Mouse (Mus musculus): ENCODE results near the gene Myh10. TPM values are rescaled to one million over a fixed set of nuclear protein-coding genes. Genes with fewer than 3 reads are reported as not detected.

The Myh10 gene
- polyA plus RNA-seq, 1 experiment from 2014 or later, result 8.0 TPM

GRCm38 (mm10) chr11:68761155-68761554 lies 69.8 kb downstream of the Myh10 start:
- TF ChIP-seq CTCF (IDR thresholded peaks at IDR 0.05; ENCODE audit: low read depth) (no peak), EP300 (IDR thresholded peaks at IDR 0.05; ENCODE audit: low read depth) (no peak)
- 83% methylated on average over 4 of the region's 4 CpGs for WGBS (ENCODE audit: insufficient replicate concordance)
- no peaks in the 10 kb centered on the region for H3K4me1 ChIP-seq (ENCODE audit: insufficient read depth)
- no peak overlapping the region for H3K4me2 ChIP-seq (ENCODE audit: low read depth, low read length)
- DNase-seq, result no peak
- no peaks in the 10 kb centered on the region for H3K9me3 ChIP-seq (ENCODE audit: low read length)
- no peak overlapping the region for H3K27ac ChIP-seq (ENCODE audit: low read depth)
- H3K9ac ChIP-seq (replicated peaks), result no peak overlapping the region
- H3K27me3 ChIP-seq (ENCODE audit: insufficient read depth, low read length), result no peaks in the 10 kb centered on the region
- no peak overlapping the region for H3K4me3 ChIP-seq (ENCODE audit: low read depth, low read length)
- no peak for ATAC-seq
- H3K36me3 ChIP-seq (replicated peaks; ENCODE audit: insufficient read depth, low read length), result peaks cover 16% of the 10 kb centered on the region; the same call in 1 of the 2 replicates

DNA sequence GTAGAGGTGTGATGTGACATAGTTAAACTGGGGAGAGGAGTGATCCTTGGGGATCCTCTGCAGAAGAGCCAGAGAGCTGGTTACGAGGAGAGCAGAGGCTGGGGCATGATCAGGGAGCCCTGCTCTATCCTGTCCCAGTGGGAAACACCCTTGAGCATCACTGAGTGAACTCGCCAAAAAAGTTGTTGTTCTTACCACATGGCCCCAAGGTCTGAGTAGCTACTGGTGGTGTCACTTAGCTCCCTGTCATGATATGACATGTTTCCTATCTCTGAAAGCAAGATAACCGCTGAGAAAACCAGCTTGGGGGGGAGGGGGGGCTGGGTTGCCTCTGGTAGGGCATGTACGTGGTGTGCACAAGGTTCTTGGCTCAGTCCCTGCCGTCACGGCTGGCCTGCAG lies 70.3 kb downstream of the Myh10 start:
- H3K9me3 ChIP-seq (ENCODE audit: low read length), result no peaks in the 10 kb centered on the region
- no peaks in the 10 kb centered on the region for H3K27me3 ChIP-seq (ENCODE audit: insufficient read depth, low read length)
- no peak overlapping the region for H3K9ac ChIP-seq (replicated peaks)
- TF ChIP-seq EP300 (IDR thresholded peaks at IDR 0.05; ENCODE audit: low read depth) (no peak), CTCF (IDR thresholded peaks at IDR 0.05; ENCODE audit: low read depth) (no peak)
- no peak overlapping the region for H3K4me3 ChIP-seq (ENCODE audit: low read depth, low read length)
- no peaks in the 10 kb centered on the region for H3K4me1 ChIP-seq (ENCODE audit: insufficient read depth)
- peaks cover 16% of the 10 kb centered on the region; the same call in 1 of the 2 replicates for H3K36me3 ChIP-seq (replicated peaks; ENCODE audit: insufficient read depth, low read length)
- ATAC-seq (no peak), DNase-seq (no peak)
- H3K27ac ChIP-seq (ENCODE audit: low read depth), result no peak overlapping the region
- H3K4me2 ChIP-seq (ENCODE audit: low read depth, low read length), result no peak overlapping the region
- 60% methylated on average over 6 of the region's 6 CpGs for WGBS (ENCODE audit: insufficient replicate concordance)

DNA sequence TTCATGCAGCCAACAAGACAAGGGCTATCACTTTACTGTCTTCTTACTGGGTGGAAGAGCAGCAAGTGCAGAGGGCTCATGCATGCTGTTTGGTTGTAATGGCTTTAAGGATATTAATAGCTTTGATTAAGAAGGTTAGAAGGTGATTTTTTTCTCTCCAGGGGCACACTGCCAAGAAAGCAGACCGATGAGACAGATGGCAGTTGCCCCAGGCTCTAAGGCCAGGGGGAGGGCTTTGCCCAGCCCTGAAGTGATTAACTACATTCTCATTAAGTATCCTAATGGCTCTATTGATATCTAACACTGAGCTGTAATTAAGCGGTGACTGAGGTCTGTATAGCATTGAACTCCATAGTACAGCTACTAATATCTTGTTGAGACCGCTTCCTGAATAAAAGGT lies 73.3 kb downstream of the Myh10 start:
- TF ChIP-seq CTCF (IDR thresholded peaks at IDR 0.05; ENCODE audit: low read depth) (no peak), EP300 (IDR thresholded peaks at IDR 0.05; ENCODE audit: low read depth) (no peak)
- H3K36me3 ChIP-seq (replicated peaks; ENCODE audit: insufficient read depth, low read length), result peaks cover 31% of the 10 kb centered on the region; the same call in 1 of the 2 replicates

DNA sequence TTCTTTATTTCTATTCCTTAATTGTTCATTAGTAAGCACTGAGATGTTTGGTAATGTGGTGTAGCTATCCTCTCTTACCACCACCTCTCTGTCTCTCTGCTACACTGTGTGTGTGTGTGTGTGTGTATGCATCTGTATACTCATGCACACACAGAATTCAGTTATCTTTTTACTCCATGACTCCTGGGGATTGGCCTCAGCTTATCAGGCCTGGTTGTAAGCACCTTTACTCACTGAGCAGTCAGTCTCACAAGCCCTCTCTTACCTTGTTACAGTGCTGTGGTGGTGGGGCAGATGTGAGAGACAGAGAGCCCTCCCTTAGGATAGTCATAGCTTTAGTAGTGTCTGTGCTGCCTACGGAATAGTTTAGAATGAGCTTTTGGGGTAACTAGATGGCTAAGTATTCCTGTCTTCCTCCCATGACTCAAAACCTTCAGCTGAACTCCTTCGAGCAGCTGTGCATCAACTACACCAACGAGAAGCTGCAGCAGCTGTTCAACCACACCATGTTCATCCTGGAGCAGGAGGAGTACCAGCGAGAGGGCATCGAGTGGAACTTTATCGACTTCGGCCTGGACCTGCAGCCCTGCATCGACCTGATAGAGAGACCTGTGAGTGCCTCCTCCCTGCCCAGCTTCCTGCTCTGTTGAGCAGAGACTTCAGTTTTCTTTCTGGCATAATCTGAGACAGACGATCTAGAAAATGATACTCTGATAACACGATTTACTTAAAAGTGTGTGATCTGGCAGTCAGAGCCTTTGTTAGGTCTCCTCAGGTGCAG lies 76.6 kb downstream of the Myh10 start:
- no peaks in the 10 kb centered on the region for H3K9me3 ChIP-seq (ENCODE audit: low read length)
- no peak for TF ChIP-seq CTCF (IDR thresholded peaks at IDR 0.05; ENCODE audit: low read depth)
- peak; percentile 70 for TF ChIP-seq EP300 (IDR thresholded peaks at IDR 0.05; ENCODE audit: low read depth)
- peak; percentile 90 for ATAC-seq
- H3K9ac ChIP-seq (replicated peaks), result no peak overlapping the region
- 69% methylated on average over 10 of the region's 10 CpGs for WGBS (ENCODE audit: insufficient replicate concordance)
- no peak overlapping the region for H3K4me3 ChIP-seq (ENCODE audit: low read depth, low read length)
- no peak for DNase-seq
- peaks cover 3% of the 10 kb centered on the region; the same call in 1 of the 2 replicates for H3K4me1 ChIP-seq (ENCODE audit: insufficient read depth)
- H3K27me3 ChIP-seq (ENCODE audit: insufficient read depth, low read length), result no peaks in the 10 kb centered on the region
- peaks cover 37% of the 10 kb centered on the region; the same call in 1 of the 2 replicates for H3K36me3 ChIP-seq (replicated peaks; ENCODE audit: insufficient read depth, low read length)
- peak overlapping the region; percentile 2; the same call in 1 of the 2 replicates for H3K4me2 ChIP-seq (ENCODE audit: low read depth, low read length)
- 0 out of 2 replicates have a peak overlapping the region, but pooled peaks have one; percentile 30 for H3K27ac ChIP-seq (ENCODE audit: low read depth)

More for the DNA sequence above, 73.3 kb downstream of the Myh10 start:
- H3K4me2 ChIP-seq (ENCODE audit: low read depth, low read length), result no peak overlapping the region
- H3K27ac ChIP-seq (ENCODE audit: low read depth), result no peak overlapping the region
- H3K9me3 ChIP-seq (ENCODE audit: low read length), result no peaks in the 10 kb centered on the region
- no peak overlapping the region for H3K4me3 ChIP-seq (ENCODE audit: low read depth, low read length)
- WGBS (ENCODE audit: insufficient replicate concordance), result 84% methylated on average over 3 of the region's 3 CpGs
- ATAC-seq, result no peak
- no peak for DNase-seq
- peaks cover 3% of the 10 kb centered on the region; the same call in 1 of the 2 replicates for H3K4me1 ChIP-seq (ENCODE audit: insufficient read depth)
- H3K27me3 ChIP-seq (ENCODE audit: insufficient read depth, low read length), result no peaks in the 10 kb centered on the region
- no peak overlapping the region for H3K9ac ChIP-seq (replicated peaks)

GRCm38 (mm10) chr11:68769770-68770510 lies 78.6 kb downstream of the Myh10 start:
- H3K27me3 ChIP-seq (ENCODE audit: insufficient read depth, low read length), result no peaks in the 10 kb centered on the region
- ATAC-seq (peak; percentile 46; the same call in 1 of the 2 replicates), DNase-seq (no peak)
- no peak overlapping the region for H3K9ac ChIP-seq (replicated peaks)
- no peak overlapping the region for H3K4me3 ChIP-seq (ENCODE audit: low read depth, low read length)
- no peak overlapping the region; the same call in 1 of the 2 replicates for H3K27ac ChIP-seq (ENCODE audit: low read depth)
- H3K4me1 ChIP-seq (ENCODE audit: insufficient read depth), result peaks cover 3% of the 10 kb centered on the region; the same call in 1 of the 2 replicates
- no peaks in the 10 kb centered on the region for H3K9me3 ChIP-seq (ENCODE audit: low read length)
- TF ChIP-seq CTCF (IDR thresholded peaks at IDR 0.05; ENCODE audit: low read depth) (no peak), EP300 (IDR thresholded peaks at IDR 0.05; ENCODE audit: low read depth) (no peak)
- H3K36me3 ChIP-seq (replicated peaks; ENCODE audit: insufficient read depth, low read length), result peaks cover 32% of the 10 kb centered on the region; the same call in 1 of the 2 replicates
- H3K4me2 ChIP-seq (ENCODE audit: low read depth, low read length), result no peak overlapping the region
- 78% methylated on average over 9 of the region's 9 CpGs for WGBS (ENCODE audit: insufficient replicate concordance)

- 80% methylated on average over 7 of the region's 7 CpGs for WGBS (ENCODE audit: insufficient replicate concordance)
- TF ChIP-seq EP300 (IDR thresholded peaks at IDR 0.05; ENCODE audit: low read depth) (no peak), CTCF (IDR thresholded peaks at IDR 0.05; ENCODE audit: low read depth) (no peak)
- DNase-seq, result no peak
Measured at GRCm38 (mm10) chr11:68776147-68776655, 84.8 kb downstream of the Myh10 start.

More at GRCm38 (mm10) chr11:68776147-68776655, 84.8 kb downstream of the Myh10 start:
- no peak overlapping the region for H3K4me3 ChIP-seq (ENCODE audit: low read depth, low read length)
- no peak overlapping the region for H3K4me2 ChIP-seq (ENCODE audit: low read depth, low read length)
- 0 out of 2 replicates have a peak, but pooled peaks cover 3% of the 10 kb centered on the region for H3K36me3 ChIP-seq (replicated peaks; ENCODE audit: insufficient read depth, low read length)
- no peaks in the 10 kb centered on the region for H3K27me3 ChIP-seq (ENCODE audit: insufficient read depth, low read length)
- no peak for ATAC-seq
- no peak overlapping the region for H3K9ac ChIP-seq (replicated peaks)
- H3K9me3 ChIP-seq (ENCODE audit: low read length), result no peaks in the 10 kb centered on the region
- H3K4me1 ChIP-seq (ENCODE audit: insufficient read depth), result no peaks in the 10 kb centered on the region
- no peak overlapping the region for H3K27ac ChIP-seq (ENCODE audit: low read depth)
